Mouse (Mus musculus): ENCODE measurements around the gene Polr2l.

- no peak for TF ChIP-seq EP300 (IDR thresholded peaks at IDR 0.05; ENCODE audit: low read depth)
- no peak for TF ChIP-seq CTCF (IDR thresholded peaks at IDR 0.05; ENCODE audit: low read depth)
Observed at GRCm38 (mm10) chr7:141519795-141520194, 44.9 kb upstream of the Polr2l start.

Data from liver, embryonic 14.5 days (tissue).